Mouse (Mus musculus) MEL (cell line): Measurements from ENCODE around the gene Slit1. TPM values are rescaled to one million over a fixed set of nuclear protein-coding genes. Genes with fewer than 3 reads are reported as not detected.

Source experiments
- DNase-seq: peaks from one replicate; pipeline ENCODE4 v3.0.0; 2011; ENCODE audit warnings: low read depth, low spot score
- H3K27ac ChIP-seq: 2 replicates; pipeline ENCODE4 v1.5.1; 2012; ENCODE audit warnings: low read depth, mild to moderate bottlenecking, control low read depth, low read length, moderate library complexity; ENCODE audit not compliant: control insufficient read depth
- H3K27me3 ChIP-seq, 2 experiments: fragments of 150-350 bp in 1 of 2; sonication (generic) in 1 of 2; 2 replicates each; pipeline ENCODE4 v1.6.1; 2012; ENCODE audit warnings: low read length in 2 of 2, mild to moderate bottlenecking in 2 of 2, improper control_type of control experiment in 1 of 2, moderate library complexity in 1 of 2; ENCODE audit not compliant: insufficient read depth in 2 of 2, control insufficient read depth in 1 of 2
- H3K36me3 ChIP-seq, 2 experiments: 2 replicates each; pipeline ENCODE4 v1.6.1; 2012 to 2014; ENCODE audit warnings: low read length in 2 of 2, improper control_type of control experiment in 1 of 2, inconsistent platforms in 1 of 2, mild to moderate bottlenecking in 1 of 2; ENCODE audit not compliant: insufficient read depth in 2 of 2, control insufficient read depth in 1 of 2
- H3K4me1 ChIP-seq, 2 experiments: fragments of 150-350 bp in 1 of 2; sonication (generic) in 1 of 2; 2 replicates each; pipeline ENCODE4 v1.6.1; 2012; ENCODE audit warnings: low read length in 2 of 2, improper control_type of control experiment in 1 of 2, mild to moderate bottlenecking in 1 of 2; ENCODE audit not compliant: insufficient read depth in 2 of 2, control insufficient read depth in 1 of 2
- H3K4me3 ChIP-seq, 2 experiments: fragments of 150-350 bp in 1 of 2; sonication (generic) in 1 of 2; 2 replicates each; pipeline ENCODE4 v1.5.1; 2012; ENCODE audit warnings: low read depth in 2 of 2, low read length in 2 of 2, mild to moderate bottlenecking in 2 of 2, moderate library complexity in 2 of 2, control low read depth in 1 of 2, improper control_type of control experiment in 1 of 2; ENCODE audit not compliant: control insufficient read depth in 1 of 2, insufficient read depth in 1 of 2
- H3K79me2 ChIP-seq: 2 replicates; pipeline ENCODE4 v1.6.1; 2012; ENCODE audit warnings: mild to moderate bottlenecking, low read length, moderate library complexity; ENCODE audit not compliant: control insufficient read depth, poor library complexity, insufficient read depth
- H3K9ac ChIP-seq: 2 replicates; pipeline ENCODE4 v1.6.1; 2012; ENCODE audit warnings: low read depth, mild to moderate bottlenecking, control low read depth, low read length, moderate library complexity; ENCODE audit not compliant: control insufficient read depth, poor library complexity, severe bottlenecking
- H3K9me3 ChIP-seq: fragments of 150-350 bp; sonication (generic); replicated peaks from 2 replicates; pipeline ENCODE4 v1.6.1; 2012; ENCODE audit warnings: mild to moderate bottlenecking, low read length, improper control_type of control experiment, moderate library complexity; ENCODE audit not compliant: insufficient read depth
- BHLHE40 ChIP-seq: IDR thresholded peaks from 2 replicates; pipeline ENCODE4 v1.6.1; 2012; ENCODE audit warnings: low read depth, mild to moderate bottlenecking, inconsistent platforms, low read length, improper control_type of control experiment, borderline replicate concordance
- CHD1 ChIP-seq: IDR thresholded peaks from 2 replicates; pipeline ENCODE4 v1.6.1; 2012; ENCODE audit warnings: low read depth, mild to moderate bottlenecking, inconsistent platforms, low read length, improper control_type of control experiment
- CHD2 ChIP-seq: IDR thresholded peaks from 2 replicates; pipeline ENCODE4 v1.6.1; 2011; ENCODE audit warnings: low read length, improper control_type of control experiment
- CTCF ChIP-seq, 3 experiments: IDR thresholded peaks in 2 of 3; conservative IDR thresholded peaks in 1 of 3; 2 replicates each; pipeline ENCODE4 v1.5.1; 2011 to 2012; ENCODE audit warnings: low read length in 3 of 3, low read depth in 2 of 3, mild to moderate bottlenecking in 2 of 3, improper control_type of control experiment in 1 of 3, inconsistent platforms in 1 of 3, mixed read lengths in 1 of 3, moderate library complexity in 1 of 3; ENCODE audit not compliant: control insufficient read depth in 1 of 3, insufficient read depth in 1 of 3, poor library complexity in 1 of 3, severe bottlenecking in 1 of 3
- E2F4 ChIP-seq: IDR thresholded peaks from 2 replicates; pipeline ENCODE4 v1.6.1; 2011; ENCODE audit warnings: low read depth, low read length, improper control_type of control experiment, borderline replicate concordance
- ELF1 ChIP-seq: IDR thresholded peaks from 2 replicates; pipeline ENCODE4 v1.6.1; 2014; ENCODE audit warnings: low read depth, mild to moderate bottlenecking, inconsistent platforms, low read length, improper control_type of control experiment, moderate library complexity
- EP300 ChIP-seq, 2 experiments: IDR thresholded peaks; 2 replicates each; pipeline ENCODE4 v1.6.1; 2011; ENCODE audit warnings: improper control_type of control experiment in 2 of 2, low read length in 2 of 2, low read depth in 1 of 2, mild to moderate bottlenecking in 1 of 2
- ETS1 ChIP-seq: IDR thresholded peaks from 2 replicates; pipeline ENCODE4 v1.6.1; 2012; ENCODE audit warnings: low read depth, mild to moderate bottlenecking, inconsistent platforms, low read length, improper control_type of control experiment, moderate library complexity
- GABPA ChIP-seq: IDR thresholded peaks from 2 replicates; pipeline ENCODE4 v1.6.1; 2012; ENCODE audit warnings: low read depth, mild to moderate bottlenecking, inconsistent platforms, low read length, improper control_type of control experiment, moderate library complexity
- HCFC1 ChIP-seq: IDR thresholded peaks from 2 replicates; pipeline ENCODE4 v1.6.1; 2012; ENCODE audit warnings: low read depth, mild to moderate bottlenecking, inconsistent platforms, low read length, improper control_type of control experiment, moderate library complexity
- JUND ChIP-seq: IDR thresholded peaks from 2 replicates; pipeline ENCODE4 v1.6.1; 2011; ENCODE audit warnings: low read depth, mild to moderate bottlenecking, improper control_type of control experiment, low read length
- KAT2A ChIP-seq: conservative IDR thresholded peaks from 2 replicates; pipeline ENCODE4 v1.6.1; 2012; ENCODE audit warnings: low read depth, low read length, improper control_type of control experiment, inconsistent platforms
- MAX ChIP-seq: IDR thresholded peaks from 2 replicates; pipeline ENCODE4 v1.6.1; 2011; ENCODE audit warnings: low read length, improper control_type of control experiment
- MAZ ChIP-seq: IDR thresholded peaks from 2 replicates; pipeline ENCODE4 v1.6.1; 2012; ENCODE audit warnings: low read depth, mild to moderate bottlenecking, inconsistent platforms, low read length, improper control_type of control experiment
- MEF2A ChIP-seq: IDR thresholded peaks from 2 replicates; pipeline ENCODE4 v1.6.1; 2014; ENCODE audit warnings: low read depth, mild to moderate bottlenecking, inconsistent platforms, low read length, improper control_type of control experiment; ENCODE audit not compliant: poor library complexity, insufficient replicate concordance, severe bottlenecking; ENCODE audit errors: extremely low read depth
- MXI1 ChIP-seq: IDR thresholded peaks from 2 replicates; pipeline ENCODE4 v1.6.1; 2011; ENCODE audit warnings: mild to moderate bottlenecking, low read depth, low read length, improper control_type of control experiment
- MYC ChIP-seq: IDR thresholded peaks from 2 replicates; pipeline ENCODE4 v1.6.1; 2011; ENCODE audit warnings: low read depth, mild to moderate bottlenecking, low read length, improper control_type of control experiment, moderate library complexity
- NELFE ChIP-seq: IDR thresholded peaks from 2 replicates; pipeline ENCODE4 v1.6.1; 2011; ENCODE audit warnings: low read depth, low read length, improper control_type of control experiment
- POLR2A ChIP-seq, 2 experiments: IDR thresholded peaks; 2 replicates each; pipeline ENCODE4 v1.6.1; 2011 to 2012; ENCODE audit warnings: low read length in 2 of 2, mild to moderate bottlenecking in 2 of 2, control low read depth in 1 of 2, improper control_type of control experiment in 1 of 2, low read depth in 1 of 2, moderate library complexity in 1 of 2; ENCODE audit not compliant: control insufficient read depth in 1 of 2, insufficient read depth in 1 of 2, poor library complexity in 1 of 2
- POLR2AphosphoS2 ChIP-seq: IDR thresholded peaks from 2 replicates; pipeline ENCODE4 v1.6.1; 2011; ENCODE audit warnings: low read length, improper control_type of control experiment
- POLR2AphosphoS5 ChIP-seq: IDR thresholded peaks from 2 replicates; pipeline ENCODE4 v1.6.1; 2012; ENCODE audit warnings: low read depth, borderline replicate concordance, mild to moderate bottlenecking, inconsistent platforms, low read length, moderate library complexity, mixed read lengths
- RAD21 ChIP-seq: IDR thresholded peaks from 2 replicates; pipeline ENCODE4 v1.6.1; 2011; ENCODE audit warnings: mild to moderate bottlenecking, low read depth, low read length, improper control_type of control experiment
- RCOR1 ChIP-seq: IDR thresholded peaks from 2 replicates; pipeline ENCODE4 v1.6.1; 2012; ENCODE audit warnings: low read depth, mild to moderate bottlenecking, inconsistent platforms, low read length, improper control_type of control experiment
- SIN3A ChIP-seq: IDR thresholded peaks from 2 replicates; pipeline ENCODE4 v1.6.1; 2012; ENCODE audit warnings: low read length, improper control_type of control experiment, inconsistent platforms
- SMC3 ChIP-seq: IDR thresholded peaks from 2 replicates; pipeline ENCODE4 v1.6.1; 2011; ENCODE audit warnings: low read depth, low read length, improper control_type of control experiment
- TBP ChIP-seq: IDR thresholded peaks from 2 replicates; pipeline ENCODE4 v1.8.0; 2011; ENCODE audit warnings: low read depth, low read length, improper control_type of control experiment
- USF1 ChIP-seq: IDR thresholded peaks from 2 replicates; pipeline ENCODE4 v1.6.1; 2014; ENCODE audit warnings: low read depth, mild to moderate bottlenecking, inconsistent platforms, low read length, improper control_type of control experiment, moderate library complexity
- USF2 ChIP-seq, 2 experiments: IDR thresholded peaks; 2 replicates each; pipeline ENCODE4 v1.6.1; 2011 to 2012; ENCODE audit warnings: improper control_type of control experiment in 2 of 2, low read length in 2 of 2, borderline replicate concordance in 1 of 2, inconsistent platforms in 1 of 2, low read depth in 1 of 2, mild to moderate bottlenecking in 1 of 2; ENCODE audit not compliant: insufficient read depth in 1 of 2
- ZNF384 ChIP-seq: IDR thresholded peaks from 2 replicates; pipeline ENCODE4 v1.6.1; 2012; ENCODE audit warnings: low read depth, mild to moderate bottlenecking, inconsistent platforms, low read length, improper control_type of control experiment
- polyA plus RNA-seq, 2 experiments: library from polyadenylated mRNA; stranded (reverse) in 1 of 2; unstranded in 1 of 2; fragments of >175 nt in 1 of 2; fragments of >200 nt in 1 of 2; gene quantifications; 2 replicates each; pipeline versions ENCODE4 v1.2.1 to v1.2.4; 2012; ENCODE audit warnings: low replicate concordance in 2 of 2, low read depth in 1 of 2; ENCODE audit not compliant: insufficient read length in 2 of 2, insufficient read depth in 1 of 2, missing spikeins in 1 of 2
- total RNA-seq: library from RNA; depleted of rRNA; stranded (reverse); fragments of 300-350 nt; gene quantifications from 2 replicates; pipeline ENCODE4 v1.2.3, GENCODE M21; 2012

The Slit1 gene
- total and polyA plus RNA-seq, 3 experiments = 0.04 TPM; not detected in 1

GRCm38 (mm10) chr19:41751906-41752305 lies 8.4 kb upstream of the Slit1 start:
- no peak overlapping the region for H3K27ac ChIP-seq
- no peak overlapping the region for H3K9ac ChIP-seq
- no peak for TF ChIP-seq CHD1
- TF ChIP-seq SIN3A = no peak
- TF ChIP-seq USF1 = no peak
- no peak for TF ChIP-seq MYC
- TF ChIP-seq USF2 (IDR thresholded peaks at IDR 0.05; ENCODE audit: borderline replicate concordance in 1 of 2, insufficient read depth in 1 of 2, low read depth in 1 of 2, low read length in 2 of 2) = no peak
- no peak for TF ChIP-seq MXI1
- TF ChIP-seq POLR2A (IDR thresholded peaks at IDR 0.05; ENCODE audit: control insufficient read depth in 1 of 2, insufficient read depth in 1 of 2, low read depth in 1 of 2, low read length in 2 of 2, poor library complexity in 1 of 2) = no peak
- no peak for TF ChIP-seq ELF1
- TF ChIP-seq ZNF384 = no peak
- TF ChIP-seq RCOR1 = no peak
- TF ChIP-seq ETS1 = no peak
- no peak for TF ChIP-seq KAT2A
- TF ChIP-seq POLR2AphosphoS2 = no peak
- TF ChIP-seq CHD2 = no peak
- no peak for TF ChIP-seq SMC3
- no peak for TF ChIP-seq NELFE
- TF ChIP-seq JUND = no peak
- no peak for TF ChIP-seq EP300 (IDR thresholded peaks at IDR 0.05; ENCODE audit: low read depth in 1 of 2, low read length in 2 of 2)
- H3K4me3 ChIP-seq = no peak overlapping the region
- H3K79me2 ChIP-seq = no peaks in the 10 kb centered on the region
- no peaks in the 10 kb centered on the region for H3K36me3 ChIP-seq
- no peaks in the 10 kb centered on the region for H3K4me1 ChIP-seq
- H3K9me3 ChIP-seq = no peaks in the 10 kb centered on the region
- no peaks in the 10 kb centered on the region; a peak in 1 of 4 replicates for H3K27me3 ChIP-seq
- DNase-seq = no peak

- no peak overlapping the region for H3K9ac ChIP-seq
- H3K27me3 ChIP-seq = no peaks in the 10 kb centered on the region; a peak in 2 of 4 replicates
- no peaks in the 10 kb centered on the region for H3K79me2 ChIP-seq
- no peaks in the 10 kb centered on the region for H3K4me1 ChIP-seq
- H3K27ac ChIP-seq = no peak overlapping the region
- H3K9me3 ChIP-seq = no peaks in the 10 kb centered on the region
- H3K4me3 ChIP-seq = no peak overlapping the region
- DNase-seq = no peak
- no peaks in the 10 kb centered on the region for H3K36me3 ChIP-seq
- TF ChIP-seq BHLHE40 (no peak), MEF2A (no peak), GABPA (no peak), HCFC1 (no peak), CHD2 (no peak), RAD21 (no peak), RCOR1 (no peak), MAZ (no peak), USF1 (no peak), MAX (no peak), E2F4 (no peak), TBP (no peak), CTCF (IDR thresholded peaks at IDR 0.05 in 2 of 3, conservative IDR thresholded peaks at IDR 0.05 in 1 of 3; ENCODE audit: control insufficient read depth in 1 of 3, insufficient read depth in 1 of 3, low read depth in 2 of 3, low read length in 3 of 3, poor library complexity in 1 of 3, severe bottlenecking in 1 of 3) (no peak), POLR2AphosphoS5 (no peak)
These were observed 4.0 kb upstream of the Slit1 start for GRCm38 (mm10) chr19:41747436-41747835.
